Mouse (Mus musculus) gastrocnemius, adult 8-10 months (tissue): ENCODE results near the gene Tmem117. TPM values are rescaled to one million over a fixed set of nuclear protein-coding genes. Genes with fewer than 3 reads are reported as not detected.

Source experiments
- DNase-seq, 2 experiments: peaks; one replicate each; pipeline ENCODE4 v3.0.0; 2022; ENCODE audit warnings: low spot score in 2 of 2
- total RNA-seq, 4 experiments: library from RNA; stranded (reverse); gene quantifications; 2 replicates each; pipeline ENCODE4 v1.2.4; 2022

The Tmem117 gene
- total RNA-seq, 4 experiments from 2014 or later: 16.1 to 18.1 (median 16.5) TPM

- DNase-seq: no peak
These were observed 508.2 kb downstream of the Tmem117 start for GRCm38 (mm10) chr15:95137018-95137810.

GRCm38 (mm10) chr15:95138709-95139409 is 509.8 kb downstream of the Tmem117 start:
- no peak for DNase-seq

GRCm38 (mm10) chr15:95144131-95144530 is 515.1 kb downstream of the Tmem117 start:
- DNase-seq: no peak

- no peak for DNase-seq
These were observed 516.1 kb downstream of the Tmem117 start for GRCm38 (mm10) chr15:95145118-95145517.

Other genes with a start within 250 kb of the Tmem117 start
- gene Adamts20, start 163.8 kb upstream of the Tmem117 start, total RNA-seq: 1 to 10 TPM; 1.3 to 2.8 (median 1.7) TPM
- gene Pus7l, start 85.7 kb upstream of the Tmem117 start, total RNA-seq: 1 to 10 TPM; 1.2 to 1.9 (median 1.4) TPM
- gene Irak4, start 85.6 kb upstream of the Tmem117 start, total RNA-seq: 1 to 10 TPM in 3 of 4 experiments, under 1 TPM in 1; 0.73 to 1.9 (median 1.4) TPM
- gene Twf1, start 39.3 kb upstream of the Tmem117 start, total RNA-seq: 1 to 10 TPM; 4.4 to 8.9 (median 6.4) TPM